Mouse (Mus musculus): ENCODE measurements around the gene Skor1. TPM values are rescaled to one million over a fixed set of nuclear protein-coding genes. Genes with fewer than 3 reads are reported as not detected.

Gene Skor1
- total RNA-seq, 4 experiments from 2014 or later, result 0.07 to 0.13 (median 0.10) TPM; not detected in 1

DNA sequence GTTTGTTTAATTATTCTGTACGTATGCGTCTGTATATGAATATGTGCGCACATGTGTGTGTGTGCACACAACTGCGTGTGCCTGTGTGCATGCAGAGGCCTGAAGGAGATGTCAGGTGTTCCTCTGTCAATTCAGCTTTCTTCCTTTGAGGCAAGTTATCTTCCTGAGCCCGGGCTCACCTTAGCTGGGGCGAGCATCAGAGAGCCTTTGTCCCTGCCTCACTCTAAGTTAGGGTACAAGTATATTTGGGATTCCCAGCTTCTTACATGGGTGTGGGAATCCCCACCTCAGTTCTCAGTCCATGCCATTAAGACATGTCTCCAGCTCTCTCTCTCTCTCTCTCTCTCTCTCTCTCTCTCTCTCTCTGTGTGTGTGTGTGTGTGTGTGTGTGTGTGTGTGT, 56.2 kb downstream of the Skor1 start:
- no peak for DNase-seq (ENCODE audit: low spot score in 2 of 2)

GRCm38 (mm10) chr9:63091971-63092528, 56.7 kb downstream of the Skor1 start:
- peak; percentile 59 to 69 for DNase-seq (ENCODE audit: low spot score in 2 of 2)

- DNase-seq (ENCODE audit: low spot score in 2 of 2), result peak; percentile 9 to 24
These were observed 57.5 kb downstream of the Skor1 start for GRCm38 (mm10) chr9:63091101-63091921.

DNA sequence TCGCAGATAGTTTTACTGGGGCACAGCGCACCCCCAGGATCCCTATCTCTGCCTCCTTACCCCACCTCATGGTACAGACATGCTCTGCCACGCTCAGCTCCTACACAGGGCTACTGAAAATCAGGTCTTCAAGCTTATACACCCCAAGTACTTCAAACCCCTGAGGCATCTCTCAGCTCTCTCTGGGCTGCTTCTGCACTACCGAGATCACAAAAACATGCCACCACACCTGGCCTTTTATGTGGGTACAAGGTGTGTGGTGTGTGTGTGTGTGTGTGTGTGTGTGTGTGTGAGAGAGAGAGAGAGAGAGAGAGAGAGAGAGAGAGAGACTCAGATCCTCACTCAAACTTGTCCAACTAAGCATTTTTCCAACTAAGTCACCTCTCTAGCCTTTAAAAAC, 59.6 kb downstream of the Skor1 start:
- no peak for DNase-seq (ENCODE audit: low spot score in 2 of 2)

Other genes with a start within 250 kb of the Skor1 start
- gene Pias1, start 161.0 kb downstream of the Skor1 start, total RNA-seq (2022), result 10 to 100 TPM; 15.2 to 21.1 (median 18.4) TPM
- 10 to 100 TPM; 13.9 to 16.2 (median 14.8) TPM for gene Map2k5, start 228.9 kb upstream of the Skor1 start, total RNA-seq (2022)